Mouse (Mus musculus) embryonic facial prominence, embryonic 13.5 days (tissue): ENCODE results near the gene Olfr801. TPM values are rescaled to one million over a fixed set of nuclear protein-coding genes. Genes with fewer than 3 reads are reported as not detected.

ENCODE experiments used
- ATAC-seq: fragments of 200-750 bp; cut with Nextera tagmentation; 2 replicates; pipeline ENCODE4 v1.8.0; 2017; ENCODE audit warnings: low read depth; ENCODE audit not compliant: insufficient number of reproducible peaks, insufficient read depth, low FRiP score, low TSS enrichment
- H3K27ac ChIP-seq: fragments of 300-500 bp; sonication (generic); 2 replicates; pipeline ENCODE4 v1.5.1; 2015; ENCODE audit warnings: moderate library complexity, mild to moderate bottlenecking, inconsistent platforms
- H3K27me3 ChIP-seq: fragments of 300-500 bp; sonication (generic); 2 replicates; pipeline ENCODE4 v1.6.1; 2015; ENCODE audit warnings: mild to moderate bottlenecking, inconsistent platforms
- H3K36me3 ChIP-seq: fragments of 300-500 bp; sonication (generic); 2 replicates; pipeline ENCODE4 v1.6.1; 2015; ENCODE audit warnings: mild to moderate bottlenecking, inconsistent platforms
- H3K4me1 ChIP-seq: fragments of 300-500 bp; sonication (generic); 2 replicates; pipeline ENCODE4 v1.6.1; 2015; ENCODE audit warnings: inconsistent platforms
- H3K4me2 ChIP-seq: fragments of 300-500 bp; sonication (generic); 2 replicates; pipeline ENCODE4 v1.6.1; 2015; ENCODE audit warnings: moderate library complexity, mild to moderate bottlenecking, inconsistent platforms
- H3K4me3 ChIP-seq: fragments of 300-500 bp; sonication (generic); 2 replicates; pipeline ENCODE4 v1.5.1; 2015; ENCODE audit warnings: mild to moderate bottlenecking, inconsistent platforms
- H3K9ac ChIP-seq: fragments of 300-500 bp; sonication (generic); 2 replicates; pipeline ENCODE4 v1.6.1; 2015; ENCODE audit warnings: mild to moderate bottlenecking, inconsistent platforms
- H3K9me3 ChIP-seq: fragments of 300-500 bp; sonication (generic); 2 replicates; pipeline ENCODE4 v1.6.1; 2016; ENCODE audit warnings: inconsistent platforms
- WGBS: fragments of 180-500 bp; shearing (Covaris S2); methylation state at CpG from one replicate; pipeline ENCODE4 v1.1.7; 2015; ENCODE audit warnings: mixed read lengths; 5-methylcytosine and 5-hydroxymethylcytosine counted together
- polyA plus RNA-seq: library from polyadenylated mRNA; unstranded; fragments of >200 nt; fragmentation: Nextera tagmentation; extraction: Ambion mirVana; gene quantifications from 2 replicates; pipeline ENCODE4 v1.2.1, GENCODE M21; 2015

The Olfr801 gene
- not detected in 2 replicates for polyA plus RNA-seq

DNA sequence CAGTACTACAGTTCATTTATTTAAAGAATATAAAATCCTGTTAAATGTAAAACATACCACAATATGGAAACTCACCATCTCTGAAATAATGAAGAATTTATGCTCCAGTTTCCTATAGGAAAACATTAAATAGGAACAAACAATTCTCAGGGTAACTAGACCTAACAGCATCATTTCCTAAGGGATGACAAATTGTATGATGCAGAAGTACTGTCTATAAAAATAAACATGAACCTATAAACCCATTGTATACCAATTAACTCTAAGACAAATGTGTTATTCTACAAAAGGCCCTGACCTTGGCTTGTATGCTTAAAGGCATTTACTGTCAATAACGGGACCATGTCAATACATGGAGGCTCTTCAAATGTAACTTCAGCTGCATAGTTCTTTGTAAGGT, at the start of gene Olfr801:
Olfr801 (minus strand) TSS at position 101 of the 400 bp plus-strand sequence.
- 76% methylated on average over 1 of the region's 1 CpGs for WGBS
- Histone ChIP-seq H3K4me3 (no peak within 1 kb of the TSS), H3K4me2 (no peak within 1 kb of the TSS), H3K27me3 (no peaks in the 10 kb centered on the region), H3K9ac (no peak within 1 kb of the TSS), H3K4me1 (no peaks in the 10 kb centered on the region), H3K36me3 (no peaks in the 10 kb centered on the region), H3K27ac (no peak within 1 kb of the TSS), H3K9me3 (no peaks in the 10 kb centered on the region)
- ATAC-seq, result no peak

DNA sequence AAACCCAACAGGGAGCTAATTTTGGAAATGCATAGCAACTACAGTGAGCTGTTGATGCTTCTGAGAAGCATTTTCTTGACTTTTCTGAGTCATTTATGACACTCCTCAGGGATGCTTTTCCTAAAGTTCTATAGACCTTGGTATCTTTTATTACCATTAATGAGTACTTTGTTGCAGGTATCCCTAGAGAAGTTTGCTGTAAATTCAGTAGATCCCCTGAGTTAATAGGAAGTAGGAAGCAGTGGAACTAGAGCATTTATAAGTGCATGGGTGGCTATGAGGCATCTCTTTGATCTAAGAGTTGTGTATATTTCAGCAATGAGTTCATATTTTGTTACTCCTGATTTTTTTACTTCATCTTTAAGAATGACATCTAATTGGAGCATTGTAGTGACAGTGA, 29.2 kb upstream of the Olfr801 start, which contains the start of gene Olfr804:
Olfr804 (plus strand) TSS at position 301 of the 400 bp plus-strand sequence.
- H3K27me3 ChIP-seq, result no peaks in the 10 kb centered on the region
- no peaks in the 10 kb centered on the region for H3K4me1 ChIP-seq
- H3K36me3 ChIP-seq, result no peaks in the 10 kb centered on the region
- no peak within 1 kb of the TSS for H3K4me3 ChIP-seq
- H3K9me3 ChIP-seq, result no peaks in the 10 kb centered on the region
- H3K27ac ChIP-seq, result no peak within 1 kb of the TSS
- no peak for ATAC-seq
- H3K9ac ChIP-seq, result no peak within 1 kb of the TSS
- H3K4me2 ChIP-seq, result no peak within 1 kb of the TSS

DNA sequence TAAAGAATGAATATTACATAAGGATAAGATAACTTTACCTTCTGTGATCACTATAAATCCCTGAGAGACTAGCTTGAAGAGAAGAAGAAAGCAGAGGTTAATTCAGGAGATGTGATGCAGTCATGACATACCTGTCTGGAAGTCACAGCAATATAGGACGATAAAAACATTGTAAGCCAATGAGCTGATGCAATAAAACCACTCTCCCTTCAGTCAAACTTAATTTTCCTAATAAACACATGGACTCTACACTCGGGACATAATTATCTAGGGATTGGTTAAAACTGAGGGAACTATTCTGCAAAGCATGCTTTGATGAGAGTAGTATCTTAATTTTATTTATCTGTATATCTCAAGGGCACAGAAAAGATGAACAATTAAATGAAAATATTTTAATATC, 20.5 kb upstream of the Olfr801 start, which contains the start of gene Olfr803:
Olfr803 (minus strand) TSS at position 101 of the 400 bp plus-strand sequence.
- no peaks in the 10 kb centered on the region for H3K9me3 ChIP-seq
- H3K36me3 ChIP-seq, result no peaks in the 10 kb centered on the region
- H3K4me3 ChIP-seq, result no peak within 1 kb of the TSS
- H3K27ac ChIP-seq, result no peak within 1 kb of the TSS
- 79% methylated on average over 2 of the region's 2 CpGs for WGBS
- no peak within 1 kb of the TSS for H3K4me2 ChIP-seq
- no peak for ATAC-seq
- H3K27me3 ChIP-seq, result no peaks in the 10 kb centered on the region
- no peaks in the 10 kb centered on the region for H3K4me1 ChIP-seq
- H3K9ac ChIP-seq, result no peak within 1 kb of the TSS

DNA sequence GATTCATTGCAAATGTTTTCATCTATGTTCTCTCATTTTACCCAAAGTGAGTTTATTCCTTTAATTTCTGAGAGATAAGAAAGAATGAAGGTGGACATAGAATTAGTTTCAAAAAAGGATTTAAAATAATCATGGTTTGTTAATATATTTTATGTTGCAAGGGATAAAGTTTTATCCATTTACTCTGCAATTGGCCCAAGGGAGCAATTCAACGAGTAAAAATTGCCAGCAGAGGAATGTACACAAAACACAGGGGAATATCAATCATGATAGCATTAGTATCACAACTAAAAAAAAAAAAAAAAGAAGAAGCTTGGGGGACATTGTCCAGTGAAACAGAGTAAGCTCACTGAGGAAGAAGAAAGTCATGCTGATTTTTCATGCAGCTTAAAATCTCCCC, 14.4 kb upstream of the Olfr801 start, which contains the start of gene Olfr802:
Olfr802 (minus strand) TSS at position 101 of the 400 bp plus-strand sequence.
- Histone ChIP-seq H3K27me3 (no peaks in the 10 kb centered on the region), H3K4me2 (no peak within 1 kb of the TSS), H3K9ac (no peak within 1 kb of the TSS), H3K27ac (no peak within 1 kb of the TSS), H3K4me3 (no peak within 1 kb of the TSS), H3K4me1 (no peaks in the 10 kb centered on the region), H3K9me3 (no peaks in the 10 kb centered on the region), H3K36me3 (no peaks in the 10 kb centered on the region)
- ATAC-seq, result no peak
- WGBS, result 57% methylated on average over 1 of the region's 1 CpGs

DNA sequence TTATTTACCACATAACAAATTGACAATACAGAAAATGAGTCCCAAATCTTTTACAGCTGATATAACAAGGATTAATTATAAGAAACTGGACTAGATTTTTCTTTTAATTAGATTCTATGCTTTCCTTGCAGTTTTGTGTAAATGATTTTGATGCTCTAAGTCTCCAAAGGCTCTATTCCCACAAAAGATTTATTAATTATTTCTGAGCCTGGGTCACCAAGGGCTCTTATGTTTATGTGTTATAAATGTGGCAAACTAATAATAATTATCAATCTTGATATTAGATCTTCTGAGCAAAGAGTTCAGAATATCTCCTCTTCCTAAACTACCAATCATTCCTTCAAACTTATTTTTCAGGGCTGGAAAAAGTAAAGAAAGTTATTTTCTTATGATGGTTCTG, 16.3 kb downstream of the Olfr801 start, which contains the start of gene Olfr800:
Olfr800 (plus strand) TSS at position 301 of the 400 bp plus-strand sequence.
- Histone ChIP-seq H3K4me1 (no peaks in the 10 kb centered on the region), H3K4me2 (no peak within 1 kb of the TSS), H3K9ac (no peak within 1 kb of the TSS), H3K27me3 (no peaks in the 10 kb centered on the region), H3K27ac (no peak within 1 kb of the TSS), H3K36me3 (no peaks in the 10 kb centered on the region), H3K4me3 (no peak within 1 kb of the TSS), H3K9me3 (no peaks in the 10 kb centered on the region)
- ATAC-seq, result no peak

DNA sequence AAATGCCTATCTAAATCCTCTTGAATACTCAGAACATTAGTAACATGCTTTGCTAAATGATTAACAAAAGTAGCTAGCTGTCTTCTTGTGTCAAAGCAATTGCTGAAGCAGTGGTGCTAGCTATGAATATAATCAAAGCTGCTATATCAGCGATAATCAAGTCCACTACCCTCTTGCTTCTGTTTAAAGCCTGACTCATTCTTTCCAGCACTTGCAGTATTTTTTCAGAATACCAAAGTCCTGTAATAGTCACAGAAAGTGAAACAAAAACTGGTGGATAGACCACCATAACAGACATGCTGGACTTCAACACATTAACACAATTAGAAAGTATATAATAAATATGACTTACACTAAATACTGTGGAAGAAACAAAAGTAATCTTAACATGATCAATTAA, 21.9 kb downstream of the Olfr801 start:
- Histone ChIP-seq H3K9ac (no peak overlapping the region), H3K36me3 (no peaks in the 10 kb centered on the region), H3K27ac (no peak overlapping the region), H3K4me1 (no peaks in the 10 kb centered on the region), H3K4me2 (no peak overlapping the region), H3K9me3 (no peaks in the 10 kb centered on the region), H3K27me3 (no peaks in the 10 kb centered on the region), H3K4me3 (no peak overlapping the region)
- ATAC-seq, result no peak
- 91% methylated on average over 1 of the region's 1 CpGs for WGBS

DNA sequence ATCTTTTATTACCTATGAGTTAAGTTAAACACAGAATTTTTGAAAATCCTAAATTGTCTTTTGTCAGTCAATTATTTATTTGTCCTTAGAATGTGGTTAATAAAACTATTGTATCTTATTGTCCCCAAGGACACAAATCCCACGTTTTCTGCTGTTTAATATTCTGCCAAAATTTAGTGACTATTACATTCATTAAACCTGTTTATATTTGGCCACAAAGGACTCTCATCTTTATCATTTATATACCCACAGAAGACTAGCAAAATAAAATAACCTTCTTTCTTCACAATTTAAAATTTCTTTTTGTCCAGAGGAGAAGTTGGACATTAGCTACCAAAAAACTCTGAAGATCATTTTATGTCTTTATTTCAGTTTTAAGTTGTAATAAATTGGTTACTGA, 36.5 kb downstream of the Olfr801 start, which contains the start of gene Olfr799:
Olfr799 (plus strand) TSS at position 301 of the 400 bp plus-strand sequence.
- WGBS, result 13% methylated on average over 1 of the region's 1 CpGs
- no peaks in the 10 kb centered on the region for H3K4me1 ChIP-seq
- no peak within 1 kb of the TSS for H3K4me3 ChIP-seq
- H3K9ac ChIP-seq, result no peak within 1 kb of the TSS
- no peaks in the 10 kb centered on the region for H3K36me3 ChIP-seq
- no peak for ATAC-seq
- no peak within 1 kb of the TSS for H3K4me2 ChIP-seq
- no peaks in the 10 kb centered on the region for H3K9me3 ChIP-seq
- no peaks in the 10 kb centered on the region for H3K27me3 ChIP-seq
- H3K27ac ChIP-seq, result no peak within 1 kb of the TSS

DNA sequence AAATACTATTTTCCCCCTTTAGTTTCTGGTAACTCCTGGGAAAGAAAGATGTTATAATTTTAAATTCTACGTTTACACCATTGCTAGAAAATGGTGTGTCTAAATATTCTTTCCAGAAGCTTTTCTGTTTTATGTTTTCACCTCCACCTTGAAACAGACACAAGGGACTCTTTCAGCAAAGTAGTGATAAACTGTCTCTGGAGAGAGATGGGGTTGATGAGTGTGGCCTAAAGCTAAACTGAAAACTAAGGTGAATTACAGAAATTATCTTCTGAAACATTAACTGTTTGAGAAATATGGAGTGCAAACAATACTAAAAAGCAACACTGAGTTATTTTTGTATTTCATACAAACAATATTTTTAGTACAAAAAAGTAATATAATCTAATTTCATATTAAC, 45.8 kb downstream of the Olfr801 start, which contains the start of gene Olfr798:
Olfr798 (minus strand) TSS at position 101 of the 400 bp plus-strand sequence.
- Histone ChIP-seq H3K9me3 (no peaks in the 10 kb centered on the region), H3K9ac (no peak within 1 kb of the TSS), H3K27me3 (no peaks in the 10 kb centered on the region), H3K4me3 (no peak within 1 kb of the TSS), H3K4me1 (no peaks in the 10 kb centered on the region), H3K36me3 (no peaks in the 10 kb centered on the region), H3K4me2 (no peak within 1 kb of the TSS), H3K27ac (no peak within 1 kb of the TSS)
- 78% methylated on average over 1 of the region's 1 CpGs for WGBS
- ATAC-seq, result no peak

DNA sequence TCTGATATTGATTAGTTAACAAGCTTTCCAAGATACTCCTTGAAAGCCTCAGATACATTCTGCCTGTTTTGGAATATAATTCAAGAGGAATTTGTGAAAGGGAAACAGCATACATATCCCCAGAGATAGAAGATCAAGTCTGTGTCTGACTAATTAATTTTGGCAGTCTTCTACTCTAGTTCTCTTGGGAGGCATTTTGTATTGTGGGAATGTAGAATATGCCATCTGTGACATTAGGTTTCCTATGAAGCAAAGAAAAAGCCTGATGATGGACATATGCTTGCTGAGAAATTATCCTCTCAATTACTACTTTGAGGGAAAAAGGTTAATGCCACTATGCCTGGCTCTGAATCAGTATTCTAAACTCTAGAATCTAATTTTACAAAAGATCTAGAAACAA, 50.4 kb downstream of the Olfr801 start:
- Histone ChIP-seq H3K9me3 (no peaks in the 10 kb centered on the region), H3K27ac (no peak overlapping the region), H3K4me1 (no peaks in the 10 kb centered on the region), H3K27me3 (no peaks in the 10 kb centered on the region), H3K4me3 (no peak overlapping the region), H3K9ac (no peak overlapping the region), H3K36me3 (no peaks in the 10 kb centered on the region), H3K4me2 (no peak overlapping the region)
- no peak for ATAC-seq

DNA sequence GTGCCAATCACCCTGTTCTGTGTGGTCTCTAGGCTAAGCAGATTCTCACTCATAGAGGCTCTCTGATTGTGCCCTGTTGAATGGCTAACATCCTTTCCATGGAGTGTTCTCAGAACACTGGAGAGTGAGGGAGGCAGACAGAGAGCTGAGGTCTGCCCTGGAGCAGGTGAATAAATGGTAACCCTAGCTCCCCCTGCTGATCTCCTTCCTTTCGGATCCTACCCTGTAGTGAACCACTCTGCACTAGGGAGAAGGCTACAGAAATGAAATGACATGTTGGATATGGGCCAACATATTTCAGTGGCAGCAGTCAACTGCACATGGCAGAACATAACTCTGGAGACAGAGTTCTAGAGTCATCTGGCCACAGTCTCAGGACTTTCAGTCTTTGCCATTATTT, 51.9 kb downstream of the Olfr801 start:
- H3K27ac ChIP-seq, result no peak overlapping the region
- 41% methylated on average over 1 of the region's 1 CpGs for WGBS
- H3K9me3 ChIP-seq, result no peaks in the 10 kb centered on the region
- H3K36me3 ChIP-seq, result no peaks in the 10 kb centered on the region
- H3K27me3 ChIP-seq, result no peaks in the 10 kb centered on the region
- no peak overlapping the region for H3K4me3 ChIP-seq
- no peaks in the 10 kb centered on the region for H3K4me1 ChIP-seq
- no peak overlapping the region for H3K4me2 ChIP-seq
- H3K9ac ChIP-seq, result no peak overlapping the region
- no peak for ATAC-seq
